ENCODE assay signal across 8 mouse cellular contexts in genomic region chr10:81319741-81320549, GRCm38 (mm10). TPM values are rescaled to one million over a fixed set of nuclear protein-coding genes. Genes with fewer than 3 reads are reported as not detected.
DNase-seq lines count a peak whose midpoint lies in the region; ATAC-seq and TF ChIP-seq lines count a peak whose summit lies in the region.

No protein-coding gene starts in this region.

- no peak for TF ChIP-seq EP300 in MEL (IDR thresholded peaks at IDR 0.05; ENCODE audit: low read depth in 1 of 2, low read length in 2 of 2)
- TF ChIP-seq EP300 in heart, postnatal 0 days (IDR thresholded peaks at IDR 0.05; ENCODE audit: low read depth): peak; percentile 41; the same call in 1 of the 2 replicates

- peak overlapping the region; percentile 81 for H3K27ac ChIP-seq in MEL (ENCODE audit: control insufficient read depth, low read depth, low read length)
- peak overlapping the region; percentile 59 for H3K27ac ChIP-seq in cortical plate, adult 2 months (ENCODE audit: insufficient read depth, low read length)
- H3K27ac ChIP-seq in heart, postnatal 0 days (ENCODE audit: low read depth): peak overlapping the region; percentile 92
- peak overlapping the region; percentile 89 for H3K27ac ChIP-seq in limb, embryonic 13.5 days
- peak overlapping the region; percentile 47; the same call in 1 of the 2 replicates for H3K27ac ChIP-seq in neural tube, embryonic 12.5 days

- H3K4me3 ChIP-seq in MEL (ENCODE audit: control insufficient read depth in 1 of 2, insufficient read depth in 1 of 2, low read depth in 2 of 2, low read length in 2 of 2): peak overlapping the region; percentile 61 to 85
- peak overlapping the region; percentile 32 for H3K4me3 ChIP-seq in cortical plate, adult 2 months (ENCODE audit: insufficient read depth, low read length)
- H3K4me3 ChIP-seq in heart, postnatal 0 days (ENCODE audit: low read depth, low read length): peak overlapping the region; percentile 44
- H3K4me3 ChIP-seq in limb, embryonic 13.5 days: peak overlapping the region; percentile 96
- H3K4me3 ChIP-seq in neural tube, embryonic 12.5 days: peak overlapping the region; percentile 92

- 2% methylated on average over 38 of the region's 38 CpGs for WGBS in heart, postnatal 0 days
- under 1% methylated on average over 38 of the region's 38 CpGs for WGBS in limb, embryonic 13.5 days
- 1% methylated on average over 38 of the region's 38 CpGs for WGBS in neural tube, embryonic 12.5 days

- peaks cover 20% of the 10 kb centered on the region for H3K79me2 ChIP-seq in MEL (ENCODE audit: control insufficient read depth, insufficient read depth, low read length, poor library complexity)

- H3K36me3 ChIP-seq in MEL (ENCODE audit: control insufficient read depth in 1 of 2, insufficient read depth in 2 of 2, low read length in 2 of 2): peaks cover 2 to 6% of the 10 kb centered on the region in 2 experiments; a peak in 2 of 4 replicates
- H3K36me3 ChIP-seq in heart, postnatal 0 days (replicated peaks; ENCODE audit: control insufficient read depth, insufficient read depth, low read length): peaks cover 55% of the 10 kb centered on the region
- H3K36me3 ChIP-seq in limb, embryonic 13.5 days: peaks cover 68% of the 10 kb centered on the region
- H3K36me3 ChIP-seq in neural tube, embryonic 12.5 days: peaks cover 60% of the 10 kb centered on the region

- H3K4me1 ChIP-seq in MEL (ENCODE audit: control insufficient read depth in 1 of 2, insufficient read depth in 2 of 2, low read length in 2 of 2): peaks cover 0 to 12% of the 10 kb centered on the region in 2 experiments; a peak in 3 of 4 replicates
- H3K4me1 ChIP-seq in cortical plate, adult 2 months (ENCODE audit: control insufficient read depth, insufficient read depth, low read length): no peaks in the 10 kb centered on the region
- peaks cover 19% of the 10 kb centered on the region for H3K4me1 ChIP-seq in heart, postnatal 0 days (ENCODE audit: control insufficient read depth, insufficient read depth)
- H3K4me1 ChIP-seq in limb, embryonic 13.5 days: peaks cover 48% of the 10 kb centered on the region
- peaks cover 36% of the 10 kb centered on the region for H3K4me1 ChIP-seq in neural tube, embryonic 12.5 days

- ATAC-seq in heart, postnatal 0 days (ENCODE audit: insufficient read depth, low read depth): no peak; the same call in 1 of the 2 replicates
- no peak for ATAC-seq in limb, embryonic 13.5 days (ENCODE audit: low FRiP score, low read depth)
- peak; percentile 2; the same call in 1 of the 2 replicates for ATAC-seq in neural tube, embryonic 12.5 days (ENCODE audit: low FRiP score, low read depth)

- no peaks in the 10 kb centered on the region for H3K27me3 ChIP-seq in MEL (ENCODE audit: control insufficient read depth in 1 of 2, insufficient read depth in 2 of 2, low read length in 2 of 2)
- no peaks in the 10 kb centered on the region for H3K27me3 ChIP-seq in heart, postnatal 0 days (ENCODE audit: control insufficient read depth, insufficient read depth, low read length)
- H3K27me3 ChIP-seq in limb, embryonic 13.5 days: no peaks in the 10 kb centered on the region
- H3K27me3 ChIP-seq in neural tube, embryonic 12.5 days (replicated peaks): no peaks in the 10 kb centered on the region

- TF ChIP-seq CTCF in MEL (IDR thresholded peaks at IDR 0.05 in 2 of 3, conservative IDR thresholded peaks at IDR 0.05 in 1 of 3; ENCODE audit: control insufficient read depth in 1 of 3, insufficient read depth in 1 of 3, low read depth in 2 of 3, low read length in 3 of 3, poor library complexity in 1 of 3, severe bottlenecking in 1 of 3): no peak
- no peak for TF ChIP-seq CTCF in cortical plate, adult 2 months (IDR thresholded peaks at IDR 0.05; ENCODE audit: extremely low read depth, insufficient read depth, low read length)
- no peak for TF ChIP-seq CTCF in heart, postnatal 0 days (IDR thresholded peaks at IDR 0.05; ENCODE audit: low read depth)

- H3K4me2 ChIP-seq in heart, postnatal 0 days (ENCODE audit: low read depth, low read length): peak overlapping the region; percentile 68
- peak overlapping the region; percentile 91 for H3K4me2 ChIP-seq in limb, embryonic 13.5 days (replicated peaks)
- peak overlapping the region; percentile 76 for H3K4me2 ChIP-seq in neural tube, embryonic 12.5 days (replicated peaks)

- no peaks in the 10 kb centered on the region for H3K9me3 ChIP-seq in MEL (replicated peaks; ENCODE audit: insufficient read depth, low read length)
- no peaks in the 10 kb centered on the region for H3K9me3 ChIP-seq in heart, postnatal 0 days (replicated peaks; ENCODE audit: control insufficient read depth, low read length)
- H3K9me3 ChIP-seq in limb, embryonic 13.5 days: no peaks in the 10 kb centered on the region
- H3K9me3 ChIP-seq in neural tube, embryonic 12.5 days: no peaks in the 10 kb centered on the region

- no peak for TF ChIP-seq RAD21 in MEL (IDR thresholded peaks at IDR 0.05; ENCODE audit: low read depth, low read length)

- peak; percentile 56 for DNase-seq in kidney, adult 11 months
- DNase-seq in kidney, adult 9 months: no peak
- DNase-seq in MEL (ENCODE audit: low read depth, low spot score): peak; percentile 100
- no peak for DNase-seq in heart, postnatal 0 days (ENCODE audit: low spot score)
- no peak for DNase-seq in left cerebral cortex, adult 9 months (ENCODE audit: low spot score in 2 of 2)

- peak overlapping the region; percentile 71 for H3K9ac ChIP-seq in MEL (ENCODE audit: control insufficient read depth, low read depth, low read length, poor library complexity, severe bottlenecking)
- peak overlapping the region; percentile 55 for H3K9ac ChIP-seq in heart, postnatal 0 days (replicated peaks; ENCODE audit: low read depth, low read length)
- H3K9ac ChIP-seq in limb, embryonic 13.5 days: peak overlapping the region; percentile 67
- H3K9ac ChIP-seq in neural tube, embryonic 12.5 days: peak overlapping the region; percentile 83

- peak; percentile 51 to 71; a peak in 3 of 4 replicates for TF ChIP-seq POLR2A in MEL (IDR thresholded peaks at IDR 0.05; ENCODE audit: control insufficient read depth in 1 of 2, insufficient read depth in 1 of 2, low read depth in 1 of 2, low read length in 2 of 2, poor library complexity in 1 of 2)
- TF ChIP-seq POLR2A in cortical plate, adult 2 months (IDR thresholded peaks at IDR 0.05; ENCODE audit: extremely low read depth, insufficient read depth, low read length): 0 out of 2 replicates have a peak, but pooled peaks have one; percentile 3

RNA-seq across cellular contexts. Expression of gene Cactin, which starts 1.0 kb away (rescaled TPM):
- total RNA-seq in MEL (2012; rRNA removed): 43.5 and 47.6 TPM in 2 replicates
- 10 to 100 TPM in 1 of 2 experiments, not detected in 1; 66.8 TPM for polyA plus RNA-seq in MEL (2012; ENCODE audit: insufficient read depth in 1 of 2, insufficient read length in 2 of 2, low read depth in 1 of 2, low replicate concordance in 2 of 2, missing spikeins in 1 of 2)
- polyA plus RNA-seq in cortical plate, adult 2 months (2012; rRNA removed): 32.2 and 33.0 TPM in 2 replicates
- total RNA-seq in heart, postnatal 0 days (2014; rRNA removed; ENCODE audit: low replicate concordance): 14.3 and 14.9 TPM in 2 replicates
- 12.8 and 13.7 TPM in 2 replicates for polyA plus RNA-seq in heart, postnatal 0 days (2015; fragmentation: Nextera tagmentation; extraction: Ambion mirVana)
- polyA plus RNA-seq in limb, embryonic 13.5 days (2015; fragmentation: Nextera tagmentation; extraction: Ambion mirVana): 41.8 and 42.3 TPM in 2 replicates
- polyA plus RNA-seq in neural tube, embryonic 12.5 days (2016; fragmentation: Nextera tagmentation; extraction: Ambion mirVana): 54.1 and 54.9 TPM in 2 replicates

RNA-seq across cellular contexts. Expression of gene Tbxa2r, which starts 8.6 kb away (rescaled TPM):
- total RNA-seq in MEL (2012; rRNA removed): 0.13 TPM in 1 of 2 replicates, not detected in the other
- polyA plus RNA-seq in MEL (2012; ENCODE audit: insufficient read depth in 1 of 2, insufficient read length in 2 of 2, low read depth in 1 of 2, low replicate concordance in 2 of 2, missing spikeins in 1 of 2): under 1 TPM in 1 of 2 experiments, not detected in 1; 0.31 TPM
- 2.7 and 2.9 TPM in 2 replicates for polyA plus RNA-seq in cortical plate, adult 2 months (2012; rRNA removed)
- 4.7 and 10.5 TPM in 2 replicates for total RNA-seq in heart, postnatal 0 days (2014; rRNA removed; ENCODE audit: low replicate concordance)
- 6.3 and 7.0 TPM in 2 replicates for polyA plus RNA-seq in heart, postnatal 0 days (2015; fragmentation: Nextera tagmentation; extraction: Ambion mirVana)
- 5.2 and 7.8 TPM in 2 replicates for polyA plus RNA-seq in limb, embryonic 13.5 days (2015; fragmentation: Nextera tagmentation; extraction: Ambion mirVana)
- 3.8 and 4.7 TPM in 2 replicates for polyA plus RNA-seq in neural tube, embryonic 12.5 days (2016; fragmentation: Nextera tagmentation; extraction: Ambion mirVana)

RNA-seq across cellular contexts. Expression of gene Gipc3, which starts 23.1 kb away (rescaled TPM):
- total RNA-seq in MEL (2012; rRNA removed): not detected in 2 replicates
- polyA plus RNA-seq in MEL (2012; ENCODE audit: insufficient read depth in 1 of 2, insufficient read length in 2 of 2, low read depth in 1 of 2, low replicate concordance in 2 of 2, missing spikeins in 1 of 2): not detected
- 1.2 and 1.4 TPM in 2 replicates for polyA plus RNA-seq in cortical plate, adult 2 months (2012; rRNA removed)
- total RNA-seq in heart, postnatal 0 days (2014; rRNA removed; ENCODE audit: low replicate concordance): 0.08 and 0.12 TPM in 2 replicates
- 0.16 and 0.21 TPM in 2 replicates for polyA plus RNA-seq in heart, postnatal 0 days (2015; fragmentation: Nextera tagmentation; extraction: Ambion mirVana)
- 0.06 TPM in 1 of 2 replicates, not detected in the other for polyA plus RNA-seq in limb, embryonic 13.5 days (2015; fragmentation: Nextera tagmentation; extraction: Ambion mirVana)
- polyA plus RNA-seq in neural tube, embryonic 12.5 days (2016; fragmentation: Nextera tagmentation; extraction: Ambion mirVana): not detected in 2 replicates

RNA-seq across cellular contexts. Expression of gene Pip5k1c, which starts 27.2 kb away (rescaled TPM):
- total RNA-seq in MEL (2012; rRNA removed): 14.1 and 14.4 TPM in 2 replicates
- polyA plus RNA-seq in MEL (2012; ENCODE audit: insufficient read depth in 1 of 2, insufficient read length in 2 of 2, low read depth in 1 of 2, low replicate concordance in 2 of 2, missing spikeins in 1 of 2): 10 to 100 TPM in 1 of 2 experiments, not detected in 1; 40.5 TPM
- 414 and 443 TPM in 2 replicates for polyA plus RNA-seq in cortical plate, adult 2 months (2012; rRNA removed)
- 38.5 and 44.3 TPM in 2 replicates for total RNA-seq in heart, postnatal 0 days (2014; rRNA removed; ENCODE audit: low replicate concordance)
- polyA plus RNA-seq in heart, postnatal 0 days (2015; fragmentation: Nextera tagmentation; extraction: Ambion mirVana): 20.9 and 21.4 TPM in 2 replicates
- polyA plus RNA-seq in limb, embryonic 13.5 days (2015; fragmentation: Nextera tagmentation; extraction: Ambion mirVana): 51.5 and 58.5 TPM in 2 replicates
- 89.7 and 99.3 TPM in 2 replicates for polyA plus RNA-seq in neural tube, embryonic 12.5 days (2016; fragmentation: Nextera tagmentation; extraction: Ambion mirVana)

RNA-seq across cellular contexts. Expression of gene Tjp3, which starts 28.6 kb away (rescaled TPM):
- total RNA-seq in MEL (2012; rRNA removed): 2.5 and 2.9 TPM in 2 replicates
- 1 to 10 TPM in 1 of 2 experiments, not detected in 1; 4.9 TPM for polyA plus RNA-seq in MEL (2012; ENCODE audit: insufficient read depth in 1 of 2, insufficient read length in 2 of 2, low read depth in 1 of 2, low replicate concordance in 2 of 2, missing spikeins in 1 of 2)
- polyA plus RNA-seq in cortical plate, adult 2 months (2012; rRNA removed): 0.15 and 0.17 TPM in 2 replicates
- total RNA-seq in heart, postnatal 0 days (2014; rRNA removed; ENCODE audit: low replicate concordance): 0.12 and 2.3 TPM in 2 replicates
- 0.51 and 0.62 TPM in 2 replicates for polyA plus RNA-seq in heart, postnatal 0 days (2015; fragmentation: Nextera tagmentation; extraction: Ambion mirVana)
- 2.6 and 2.9 TPM in 2 replicates for polyA plus RNA-seq in limb, embryonic 13.5 days (2015; fragmentation: Nextera tagmentation; extraction: Ambion mirVana)
- 3.9 and 4.6 TPM in 2 replicates for polyA plus RNA-seq in neural tube, embryonic 12.5 days (2016; fragmentation: Nextera tagmentation; extraction: Ambion mirVana)

Comparison
In these comparisons a context has a peak if more than half of its experiments do, and no peak if none do; other contexts are left out.
1. DNase-seq: peak in kidney, adult 11 months (single experiment) and MEL (single experiment); none in kidney, adult 9 months (single experiment), heart, postnatal 0 days (single experiment) and left cerebral cortex, adult 9 months (0 of 2).
2. H3K4me3 ChIP-seq: peak in every context shown above with its lines; median percentile 96 in limb, embryonic 13.5 days; 92 in neural tube, embryonic 12.5 days; 73 in MEL; 44 in heart, postnatal 0 days; 32 in cortical plate, adult 2 months.
3. Peak in every context shown above with its lines, with median percentiles within 50 percentile points of each other: H3K27ac ChIP-seq, H3K9ac ChIP-seq and H3K4me2 ChIP-seq.